Mouse (Mus musculus): ENCODE results near the gene Sigmar1.

GRCm38 (mm10) chr4:41741158-41741560 is 14.8 kb downstream of the Sigmar1 start:
- TF ChIP-seq CTCF (IDR thresholded peaks at IDR 0.05; ENCODE audit: insufficient read depth, low read depth, low read length) (no peak), POLR2A (IDR thresholded peaks at IDR 0.05; ENCODE audit: insufficient read depth, low read depth, low read length) (peak; percentile 93)
